Mouse (Mus musculus) MEL (cell line): ENCODE measurements around the gene Pyroxd2.

ENCODE experiments used
- CHD1 ChIP-seq: IDR thresholded peaks from 2 replicates; pipeline ENCODE4 v1.6.1; 2012; ENCODE audit warnings: low read depth, mild to moderate bottlenecking, inconsistent platforms, low read length, improper control_type of control experiment
- CTCF ChIP-seq, 3 experiments: IDR thresholded peaks in 2 of 3; conservative IDR thresholded peaks in 1 of 3; 2 replicates each; pipeline ENCODE4 v1.5.1; 2011 to 2012; ENCODE audit warnings: low read length in 3 of 3, low read depth in 2 of 3, mild to moderate bottlenecking in 2 of 3, improper control_type of control experiment in 1 of 3, inconsistent platforms in 1 of 3, mixed read lengths in 1 of 3, moderate library complexity in 1 of 3; ENCODE audit not compliant: control insufficient read depth in 1 of 3, insufficient read depth in 1 of 3, poor library complexity in 1 of 3, severe bottlenecking in 1 of 3
- ELF1 ChIP-seq: IDR thresholded peaks from 2 replicates; pipeline ENCODE4 v1.6.1; 2014; ENCODE audit warnings: low read depth, mild to moderate bottlenecking, inconsistent platforms, low read length, improper control_type of control experiment, moderate library complexity
- SMC3 ChIP-seq: IDR thresholded peaks from 2 replicates; pipeline ENCODE4 v1.6.1; 2011; ENCODE audit warnings: low read depth, low read length, improper control_type of control experiment
- ZMIZ1 ChIP-seq: IDR thresholded peaks from 2 replicates; pipeline ENCODE4 v1.6.1; 2012; ENCODE audit warnings: low read depth, mild to moderate bottlenecking, inconsistent platforms, low read length, improper control_type of control experiment, moderate library complexity

DNA sequence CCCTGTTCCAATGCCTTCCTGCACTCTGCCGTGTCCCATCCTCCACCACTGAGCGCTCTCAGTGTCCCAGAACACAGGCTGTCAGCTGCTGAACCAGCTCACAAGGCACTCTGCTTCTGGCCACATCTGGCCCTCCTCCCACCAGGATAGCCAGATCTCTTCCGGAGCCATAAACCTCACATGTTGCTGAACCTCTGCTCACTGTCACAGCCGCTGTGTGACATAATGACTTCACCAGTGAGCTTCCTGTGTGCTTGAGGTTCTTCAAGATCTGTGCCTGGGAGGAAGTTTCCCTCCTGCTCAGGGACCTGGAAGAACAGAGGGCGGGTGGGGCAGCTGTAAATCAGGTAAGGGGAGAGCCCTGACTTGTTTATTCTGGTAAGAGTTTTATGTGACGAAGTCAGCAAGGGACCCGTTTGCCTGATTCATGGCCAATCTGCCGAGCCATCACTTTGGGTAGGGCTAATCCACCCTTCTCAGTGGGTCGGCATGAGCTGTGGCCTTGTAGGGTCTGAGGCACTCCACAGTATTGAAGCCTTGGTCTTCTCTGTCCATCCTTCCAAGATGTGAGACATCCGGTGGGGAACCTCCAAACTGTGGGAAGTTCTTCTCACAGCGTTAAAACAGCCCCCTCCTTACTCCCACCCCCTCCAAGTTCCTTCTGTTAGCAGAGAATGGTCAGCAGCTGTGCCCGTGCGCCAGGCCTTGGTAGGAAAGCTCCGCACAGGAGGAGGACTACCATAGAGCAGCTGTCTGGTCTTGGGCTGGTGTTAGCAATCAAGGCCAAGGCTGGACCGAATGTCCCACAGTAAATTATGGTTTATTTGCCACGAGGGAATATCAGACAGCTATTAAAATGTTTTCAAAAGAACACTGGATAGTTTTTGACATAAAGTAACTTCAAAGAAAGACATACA lies 27.3 kb downstream of the Pyroxd2 start:
- TF ChIP-seq CTCF (IDR thresholded peaks at IDR 0.05 in 2 of 3, conservative IDR thresholded peaks at IDR 0.05 in 1 of 3; ENCODE audit: control insufficient read depth in 1 of 3, insufficient read depth in 1 of 3, low read depth in 2 of 3, low read length in 3 of 3, poor library complexity in 1 of 3, severe bottlenecking in 1 of 3) (no peak), CHD1 (no peak), ZMIZ1 (no peak), ELF1 (no peak), SMC3 (no peak)
